Mouse (Mus musculus) stomach, embryonic 15.5 days (tissue): ENCODE data around the gene Rasal1. TPM values are rescaled to one million over a fixed set of nuclear protein-coding genes. Genes with fewer than 3 reads are reported as not detected.
A peak's percentile ranks its signal among the peaks of the same experiment; 100 is the strongest.

Experiments
- ATAC-seq: fragments of 200-750 bp; cut with Nextera tagmentation; 2 replicates; pipeline ENCODE4 v1.8.0; 2017; ENCODE audit warnings: low read depth, moderate number of reproducible peaks, moderate TSS enrichment; ENCODE audit not compliant: insufficient read depth, low FRiP score
- H3K27ac ChIP-seq: fragments of 300-500 bp; sonication (generic); 2 replicates; pipeline ENCODE4 v1.5.1; 2015; ENCODE audit warnings: mild to moderate bottlenecking, inconsistent platforms
- H3K27me3 ChIP-seq: fragments of 300-500 bp; sonication (generic); replicated peaks from 2 replicates; pipeline ENCODE4 v1.6.1; 2015; ENCODE audit warnings: inconsistent platforms
- H3K36me3 ChIP-seq: fragments of 300-500 bp; sonication (generic); 2 replicates; pipeline ENCODE4 v1.6.1; 2015; ENCODE audit warnings: inconsistent platforms
- H3K4me1 ChIP-seq: fragments of 300-500 bp; sonication (generic); 2 replicates; pipeline ENCODE4 v1.6.1; 2015; ENCODE audit warnings: inconsistent platforms
- H3K4me2 ChIP-seq: fragments of 300-500 bp; sonication (generic); 2 replicates; pipeline ENCODE4 v1.6.1; 2015; ENCODE audit warnings: mild to moderate bottlenecking, inconsistent platforms
- H3K4me3 ChIP-seq: fragments of 300-500 bp; sonication (generic); replicated peaks from 2 replicates; pipeline ENCODE4 v1.5.1; 2015; ENCODE audit warnings: inconsistent platforms
- H3K9ac ChIP-seq: fragments of 300-500 bp; sonication (generic); 2 replicates; pipeline ENCODE4 v1.6.1; 2015; ENCODE audit warnings: inconsistent platforms
- H3K9me3 ChIP-seq: fragments of 300-500 bp; sonication (generic); 2 replicates; pipeline ENCODE4 v1.6.1; 2016; ENCODE audit warnings: inconsistent platforms
- WGBS: fragments of 180-500 bp; shearing (Covaris S2); methylation state at CpG from one replicate; pipeline ENCODE4 v1.1.7; 2015; 5-methylcytosine and 5-hydroxymethylcytosine counted together
- polyA plus RNA-seq: library from polyadenylated mRNA; unstranded; fragments of >200 nt; fragmentation: Nextera tagmentation; extraction: Ambion mirVana; gene quantifications from 2 replicates; pipeline ENCODE4 v1.2.1, GENCODE M21; 2015

The Rasal1 gene
- polyA plus RNA-seq, 1 experiment from 2014 or later = 0.54 TPM

- Histone ChIP-seq H3K27me3 (peaks cover 31% of the 10 kb centered on the region), H3K36me3 (no peaks in the 10 kb centered on the region), H3K9me3 (no peaks in the 10 kb centered on the region), H3K4me1 (peaks cover 15% of the 10 kb centered on the region), H3K4me2 (no peak overlapping the region), H3K9ac (no peak overlapping the region), H3K27ac (no peak overlapping the region), H3K4me3 (no peak overlapping the region)
- ATAC-seq = no peak
- 51% methylated on average over 6 of the region's 6 CpGs for WGBS
Observed at GRCm38 (mm10) chr5:120645851-120646250, 2.8 kb upstream of the Rasal1 start.

GRCm38 (mm10) chr5:120647361-120647760, 1.3 kb upstream of the Rasal1 start:
- Histone ChIP-seq H3K36me3 (no peaks in the 10 kb centered on the region), H3K27me3 (peaks cover 36% of the 10 kb centered on the region), H3K4me3 (no peak overlapping the region), H3K9me3 (no peaks in the 10 kb centered on the region), H3K27ac (no peak overlapping the region), H3K4me1 (peaks cover 15% of the 10 kb centered on the region), H3K4me2 (no peak overlapping the region), H3K9ac (no peak overlapping the region)
- ATAC-seq = no peak
- 58% methylated on average over 4 of the region's 4 CpGs for WGBS

DNA sequence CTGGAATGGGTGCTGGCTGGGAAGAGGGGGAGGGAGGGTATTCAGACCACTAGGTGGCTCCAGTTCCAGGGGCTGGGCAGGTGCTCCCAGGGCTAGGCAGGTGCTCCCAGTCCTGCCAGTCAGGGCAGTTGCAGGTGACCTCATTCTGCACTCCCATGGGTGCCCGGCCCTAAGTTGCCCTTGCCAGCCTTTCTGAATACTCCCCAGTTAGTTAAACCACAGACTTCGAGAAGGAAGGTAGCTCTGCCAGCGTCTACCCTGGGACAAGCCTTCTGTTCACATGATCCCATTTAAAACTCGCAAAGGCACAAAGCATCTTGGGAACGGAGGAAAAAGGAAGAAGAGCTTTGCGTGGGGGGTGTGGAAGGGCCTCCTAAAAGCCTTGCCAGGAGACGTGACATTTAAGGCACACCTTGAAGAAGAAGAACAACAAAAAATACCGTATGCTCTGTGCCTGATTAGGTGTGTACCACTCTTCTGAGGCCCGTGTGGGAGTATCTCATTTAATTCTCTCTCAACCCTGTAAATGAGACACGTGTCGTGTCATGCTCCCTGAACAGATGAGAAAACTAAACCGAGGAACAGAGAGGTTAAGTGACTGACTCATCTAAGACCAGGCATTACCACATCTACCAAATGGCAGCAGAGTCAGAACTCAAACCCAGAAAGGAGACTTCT, 659 bp upstream of the Rasal1 start:
- Histone ChIP-seq H3K4me1 (peaks cover 15% of the 10 kb centered on the region), H3K9me3 (no peaks in the 10 kb centered on the region), H3K27ac (no peak overlapping the region), H3K27me3 (peaks cover 36% of the 10 kb centered on the region), H3K36me3 (no peaks in the 10 kb centered on the region), H3K4me2 (peak overlapping the region; percentile 59), H3K4me3 (no peak overlapping the region), H3K9ac (no peak overlapping the region)
- no peak for ATAC-seq
- 29% methylated on average over 12 of the region's 12 CpGs for WGBS

DNA sequence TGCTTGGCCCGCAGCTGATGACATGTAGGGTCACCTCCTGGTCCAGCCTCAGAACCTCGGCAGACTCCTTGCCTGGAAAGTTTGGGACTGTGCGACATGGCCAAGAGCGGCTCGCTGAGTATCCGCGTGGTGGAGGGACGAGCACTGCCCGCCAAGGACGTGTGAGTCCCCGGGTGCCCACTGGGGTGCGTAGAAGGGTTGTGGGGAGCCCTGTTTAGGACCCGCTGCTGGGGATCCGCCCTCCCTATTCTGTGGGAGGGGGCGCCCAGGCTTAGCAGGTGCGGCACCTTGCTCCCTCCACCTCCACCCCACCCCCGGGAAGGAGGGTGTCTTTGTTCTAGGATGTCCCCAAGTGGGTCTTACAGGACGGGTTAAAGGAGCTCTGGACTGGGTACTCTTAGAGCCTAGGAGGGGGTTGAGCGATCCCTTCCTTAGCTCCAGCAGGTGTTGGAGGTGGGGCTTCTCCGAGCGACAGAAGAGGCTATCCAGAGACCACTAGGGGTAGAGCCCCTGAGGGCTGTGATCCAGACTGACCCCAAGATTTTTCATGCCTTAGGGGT, 842 bp downstream of the Rasal1 start:
- peak overlapping the region; percentile 32 for H3K4me3 ChIP-seq
- H3K9ac ChIP-seq = no peak overlapping the region
- H3K36me3 ChIP-seq = no peaks in the 10 kb centered on the region
- ATAC-seq = 0 out of 2 replicates have a peak, but pooled peaks have one; percentile 33
- 4% methylated on average over 21 of the region's 21 CpGs for whole genome bisulfite sequencing
- peaks cover 15% of the 10 kb centered on the region for H3K4me1 ChIP-seq
- H3K9me3 ChIP-seq = no peaks in the 10 kb centered on the region
- H3K27me3 ChIP-seq = peaks cover 36% of the 10 kb centered on the region
- H3K4me2 ChIP-seq = peak overlapping the region; percentile 59
- H3K27ac ChIP-seq = no peak overlapping the region

DNA sequence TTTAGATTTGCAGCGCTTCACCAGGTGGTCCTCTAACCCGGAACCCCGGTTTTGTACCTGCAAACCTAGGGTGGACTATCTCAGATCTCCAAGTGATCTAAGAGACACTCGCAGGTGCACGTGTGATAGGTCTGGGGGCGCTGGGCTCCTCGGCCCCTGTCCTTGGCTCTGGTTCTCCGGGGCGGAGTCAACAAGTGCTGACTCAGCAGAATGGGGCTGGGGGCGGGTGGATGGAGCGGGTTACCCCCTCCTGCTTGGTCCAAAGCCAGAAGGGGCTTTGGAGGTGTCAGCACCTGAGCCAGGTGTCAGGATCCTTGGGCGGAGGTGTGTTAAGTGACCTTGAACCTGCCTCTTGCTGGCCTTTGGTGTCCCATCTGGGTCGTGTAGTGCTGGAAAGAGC, 1.3 kb downstream of the Rasal1 start:
- Histone ChIP-seq H3K9ac (no peak overlapping the region), H3K4me1 (peaks cover 15% of the 10 kb centered on the region), H3K27me3 (peaks cover 36% of the 10 kb centered on the region), H3K36me3 (no peaks in the 10 kb centered on the region), H3K27ac (no peak overlapping the region), H3K4me2 (no peak overlapping the region), H3K4me3 (no peak overlapping the region), H3K9me3 (no peaks in the 10 kb centered on the region)
- ATAC-seq = no peak
- WGBS = 22% methylated on average over 13 of the region's 13 CpGs

DNA sequence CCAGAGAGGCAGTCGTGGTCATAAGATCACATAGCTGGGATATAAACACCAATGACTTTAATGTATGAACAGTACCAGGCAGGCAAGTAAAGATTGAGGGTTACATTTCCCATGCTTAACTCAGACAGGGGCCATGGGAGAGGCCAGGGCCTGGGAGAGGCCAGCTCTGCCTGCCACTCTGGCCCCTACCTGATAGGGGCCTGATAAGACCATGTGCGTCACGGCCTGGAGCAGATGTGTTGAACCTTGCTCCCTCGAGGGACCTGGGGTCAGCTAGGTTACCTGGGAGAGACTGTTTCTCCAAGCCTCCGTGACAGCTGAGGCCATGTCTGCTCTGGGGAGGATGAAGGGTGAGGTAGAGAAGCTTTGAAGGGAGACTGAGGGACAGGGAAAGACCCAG, 2.6 kb downstream of the Rasal1 start:
- WGBS = 37% methylated on average over 5 of the region's 5 CpGs
- Histone ChIP-seq H3K36me3 (no peaks in the 10 kb centered on the region), H3K4me3 (no peak overlapping the region), H3K9me3 (no peaks in the 10 kb centered on the region), H3K27ac (no peak overlapping the region), H3K27me3 (peaks cover 36% of the 10 kb centered on the region), H3K9ac (no peak overlapping the region), H3K4me2 (no peak overlapping the region), H3K4me1 (peaks cover 15% of the 10 kb centered on the region)
- ATAC-seq = no peak

GRCm38 (mm10) chr5:120652915-120653701, 4.5 kb downstream of the Rasal1 start:
- WGBS = 82% methylated on average over 28 of the region's 28 CpGs
- Histone ChIP-seq H3K4me3 (no peak overlapping the region), H3K27me3 (peaks cover 29% of the 10 kb centered on the region), H3K36me3 (no peaks in the 10 kb centered on the region), H3K9ac (no peak overlapping the region), H3K9me3 (no peaks in the 10 kb centered on the region), H3K4me2 (no peak overlapping the region), H3K27ac (no peak overlapping the region), H3K4me1 (peaks cover 15% of the 10 kb centered on the region)
- ATAC-seq = no peak

GRCm38 (mm10) chr5:120653873-120654272, 5.3 kb downstream of the Rasal1 start:
- WGBS = 85% methylated on average over 2 of the region's 2 CpGs
- ATAC-seq = no peak

DNA sequence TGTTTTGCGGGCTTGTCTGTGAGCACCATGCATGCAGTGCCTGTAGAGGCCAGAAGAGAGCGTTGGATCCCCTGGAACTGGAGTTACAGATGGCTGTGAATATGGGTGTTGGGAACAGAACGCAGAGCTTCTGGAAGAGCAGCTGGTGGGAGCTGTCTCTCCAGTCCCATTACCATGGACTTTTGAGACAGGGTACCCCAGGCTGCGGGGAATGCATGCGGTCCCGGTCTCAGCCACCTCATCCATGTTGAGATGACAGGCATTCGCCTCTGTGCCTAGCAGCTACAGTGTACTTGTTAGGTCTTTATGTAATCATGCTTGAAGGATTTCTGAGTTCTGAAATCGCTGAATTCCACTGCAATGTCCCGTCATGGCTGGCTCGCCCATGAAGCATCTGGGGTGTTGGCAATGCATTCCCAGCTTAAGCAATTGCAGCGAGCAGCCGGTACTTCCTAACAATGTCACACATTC, 7.7 kb downstream of the Rasal1 start:
- H3K27me3 ChIP-seq = peaks cover 1% of the 10 kb centered on the region; the same call in 1 of the 2 replicates
- no peaks in the 10 kb centered on the region for H3K36me3 ChIP-seq
- H3K9me3 ChIP-seq = no peaks in the 10 kb centered on the region
- H3K27ac ChIP-seq = no peak overlapping the region
- no peak overlapping the region for H3K4me2 ChIP-seq
- 79% methylated on average over 12 of the region's 12 CpGs for WGBS
- ATAC-seq = no peak
- no peaks in the 10 kb centered on the region for H3K4me1 ChIP-seq
- no peak overlapping the region for H3K9ac ChIP-seq
- no peak overlapping the region for H3K4me3 ChIP-seq

More at GRCm38 (mm10) chr5:120653873-120654272, 5.3 kb downstream of the Rasal1 start:
- Histone ChIP-seq H3K4me2 (no peak overlapping the region), H3K27ac (no peak overlapping the region), H3K9me3 (no peaks in the 10 kb centered on the region), H3K27me3 (peaks cover 23% of the 10 kb centered on the region), H3K36me3 (no peaks in the 10 kb centered on the region), H3K9ac (no peak overlapping the region), H3K4me3 (no peak overlapping the region), H3K4me1 (peaks cover 8% of the 10 kb centered on the region)

DNA sequence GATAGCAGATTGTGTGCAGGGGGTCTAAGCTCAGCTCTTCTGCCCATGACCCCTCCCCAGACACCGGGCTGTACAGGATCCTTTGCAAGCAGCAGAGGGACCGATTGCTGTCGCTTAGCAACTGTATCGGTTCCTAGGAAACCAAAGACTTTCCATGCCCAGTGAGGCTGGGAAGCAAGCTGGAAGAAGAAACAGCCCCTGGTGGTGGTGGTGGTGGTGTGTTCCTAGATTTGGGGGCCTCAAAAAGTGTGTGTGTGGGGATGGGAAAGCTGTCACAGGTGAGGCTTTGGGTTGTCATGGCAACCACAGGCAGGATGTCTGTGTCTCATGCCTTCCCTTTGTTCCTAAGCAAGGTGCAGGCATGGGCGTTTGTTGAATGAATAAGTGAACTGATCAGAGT, 12.2 kb downstream of the Rasal1 start:
- no peak overlapping the region for H3K4me3 ChIP-seq
- H3K4me2 ChIP-seq = no peak overlapping the region
- no peak for ATAC-seq
- H3K9ac ChIP-seq = no peak overlapping the region
- no peak overlapping the region for H3K27ac ChIP-seq
- H3K4me1 ChIP-seq = no peaks in the 10 kb centered on the region
- WGBS = 37% methylated on average over 5 of the region's 5 CpGs
- no peaks in the 10 kb centered on the region for H3K36me3 ChIP-seq
- no peaks in the 10 kb centered on the region for H3K9me3 ChIP-seq
- H3K27me3 ChIP-seq = no peaks in the 10 kb centered on the region

DNA sequence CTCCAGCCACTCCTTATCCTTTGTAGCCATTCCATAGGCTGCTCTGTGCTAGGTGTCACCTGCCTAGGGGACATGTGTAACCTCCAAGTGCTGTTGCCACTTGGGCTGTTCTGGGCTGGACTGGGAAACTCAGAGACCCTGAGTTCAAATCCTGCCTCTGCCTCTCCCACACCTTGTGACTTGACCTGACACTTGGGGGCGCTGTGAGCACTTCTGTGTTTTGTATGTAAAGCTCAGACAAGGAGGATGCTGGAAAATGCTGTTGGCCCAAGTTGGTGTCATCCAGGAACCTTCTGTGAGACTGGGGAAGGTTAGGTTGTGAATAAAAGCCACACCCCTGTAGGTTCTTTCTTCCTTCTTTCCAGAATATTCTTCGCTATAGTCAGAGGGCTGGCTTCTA, 16.3 kb downstream of the Rasal1 start:
- H3K9me3 ChIP-seq = no peaks in the 10 kb centered on the region

GRCm38 (mm10) chr5:120668761-120669160, 20.1 kb downstream of the Rasal1 start:
- Histone ChIP-seq H3K9ac (no peak overlapping the region), H3K27me3 (no peaks in the 10 kb centered on the region), H3K4me2 (no peak overlapping the region), H3K9me3 (no peaks in the 10 kb centered on the region), H3K4me3 (no peak overlapping the region), H3K27ac (no peak overlapping the region), H3K4me1 (no peaks in the 10 kb centered on the region), H3K36me3 (no peaks in the 10 kb centered on the region)
- 74% methylated on average over 7 of the region's 7 CpGs for WGBS
- ATAC-seq = no peak

More for the DNA sequence above, 16.3 kb downstream of the Rasal1 start:
- 57% methylated on average over 2 of the region's 2 CpGs for WGBS
- no peak for ATAC-seq
- Histone ChIP-seq H3K4me1 (no peaks in the 10 kb centered on the region), H3K27ac (no peak overlapping the region), H3K4me2 (no peak overlapping the region), H3K9ac (no peak overlapping the region), H3K4me3 (no peak overlapping the region), H3K27me3 (no peaks in the 10 kb centered on the region), H3K36me3 (no peaks in the 10 kb centered on the region)
